Mouse (Mus musculus): ENCODE measurements around the gene Acat2. TPM values are rescaled to one million over a fixed set of nuclear protein-coding genes. Genes with fewer than 3 reads are reported as not detected.
A peak's percentile ranks its signal among the peaks of the same experiment; 100 is the strongest.

Gene Acat2
- polyA plus RNA-seq, 1 experiment from 2014 or later = 188 TPM

DNA sequence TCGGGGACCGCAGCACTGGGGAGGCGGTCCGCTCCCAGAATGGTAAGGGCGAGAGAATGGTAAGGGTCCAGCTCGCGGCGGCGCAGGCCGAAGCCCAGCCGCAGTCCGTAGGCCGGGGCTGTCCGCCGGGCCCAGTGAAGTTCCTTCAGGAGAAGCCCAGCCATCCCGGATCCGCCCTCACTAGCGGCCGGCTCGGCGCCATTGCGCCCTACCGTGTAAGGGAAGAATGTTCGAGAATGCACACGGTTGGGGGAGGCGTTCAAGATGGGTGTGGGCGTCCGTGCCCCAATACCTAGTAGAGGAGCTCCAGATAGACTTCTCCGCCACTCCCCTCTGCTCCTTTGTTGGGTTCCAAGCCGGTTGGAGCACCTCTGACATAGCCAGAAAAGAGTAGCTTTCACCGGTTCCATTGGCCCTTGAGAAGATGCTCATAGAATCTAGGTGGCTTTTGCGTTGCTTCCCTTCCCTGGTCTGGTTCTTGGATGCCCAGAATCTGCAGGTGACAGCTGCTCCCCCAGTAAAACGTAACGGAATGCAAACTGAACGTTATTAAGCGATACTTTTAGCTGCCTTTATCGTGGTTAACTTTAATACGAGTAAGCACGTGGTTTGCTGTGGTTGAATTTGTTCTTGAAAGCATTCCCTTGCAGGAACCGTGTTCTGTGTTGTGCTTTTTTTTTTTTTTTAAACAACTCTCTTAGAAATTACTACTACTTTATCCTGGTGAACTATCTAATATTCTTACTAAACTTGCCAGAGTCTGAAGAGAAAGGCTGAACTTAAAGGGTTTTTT is 43.8 kb downstream of the Acat2 start:
- peak; percentile 42 for ATAC-seq (ENCODE audit: low read depth)
- H3K4me2 ChIP-seq (ENCODE audit: low read depth, low read length) = peak overlapping the region; percentile 64
- 1% methylated on average over 40 of the region's 40 CpGs for WGBS
- peaks cover 12% of the 10 kb centered on the region; the same call in 1 of the 2 replicates for H3K4me1 ChIP-seq (ENCODE audit: control insufficient read depth, insufficient read depth, low read length)
- peaks cover 42% of the 10 kb centered on the region for H3K36me3 ChIP-seq (ENCODE audit: control insufficient read depth, insufficient read depth, low read length)
- H3K27me3 ChIP-seq (ENCODE audit: control insufficient read depth, insufficient read depth, low read length) = no peaks in the 10 kb centered on the region
- peak overlapping the region; percentile 96 for H3K9ac ChIP-seq (replicated peaks; ENCODE audit: low read depth, low read length)
- no peaks in the 10 kb centered on the region for H3K9me3 ChIP-seq (ENCODE audit: control insufficient read depth, low read length)
- peak overlapping the region; percentile 95 for H3K4me3 ChIP-seq (ENCODE audit: low read depth, low read length)
- peak overlapping the region; percentile 88 for H3K27ac ChIP-seq (ENCODE audit: low read depth, low read length)

GRCm38 (mm10) chr17:12915881-12916583 is 44.5 kb downstream of the Acat2 start, which contains the start of gene Mrpl18:
TSS of gene Mrpl18 (minus strand) at chr17:12916345.
- H3K36me3 ChIP-seq (ENCODE audit: control insufficient read depth, insufficient read depth, low read length) = peaks cover 40% of the 10 kb centered on the region
- no peaks in the 10 kb centered on the region for H3K9me3 ChIP-seq (ENCODE audit: control insufficient read depth, low read length)
- H3K4me2 ChIP-seq (ENCODE audit: low read depth, low read length) = peak within 1 kb of the TSS; percentile 85
- peak within 1 kb of the TSS; percentile 95 for H3K4me3 ChIP-seq (ENCODE audit: low read depth, low read length)
- WGBS = under 1% methylated on average over 56 of the region's 56 CpGs
- peak within 1 kb of the TSS; percentile 96 for H3K9ac ChIP-seq (replicated peaks; ENCODE audit: low read depth, low read length)
- peak within 1 kb of the TSS; percentile 88 for H3K27ac ChIP-seq (ENCODE audit: low read depth, low read length)
- ATAC-seq (ENCODE audit: low read depth) = peak; percentile 99
- peaks cover 12% of the 10 kb centered on the region; the same call in 1 of the 2 replicates for H3K4me1 ChIP-seq (ENCODE audit: control insufficient read depth, insufficient read depth, low read length)
- no peaks in the 10 kb centered on the region for H3K27me3 ChIP-seq (ENCODE audit: control insufficient read depth, insufficient read depth, low read length)

GRCm38 (mm10) chr17:12915488-12915880 is 45.1 kb downstream of the Acat2 start, which contains the start of gene Tcp1:
TSS of gene Tcp1 (plus strand) at chr17:12915701.
- Histone ChIP-seq H3K27me3 (ENCODE audit: control insufficient read depth, insufficient read depth, low read length) (no peaks in the 10 kb centered on the region), H3K9me3 (ENCODE audit: control insufficient read depth, low read length) (no peaks in the 10 kb centered on the region), H3K4me1 (ENCODE audit: control insufficient read depth, insufficient read depth, low read length) (peaks cover 12% of the 10 kb centered on the region; the same call in 1 of the 2 replicates), H3K36me3 (ENCODE audit: control insufficient read depth, insufficient read depth, low read length) (peaks cover 41% of the 10 kb centered on the region), H3K9ac (replicated peaks; ENCODE audit: low read depth, low read length) (peak within 1 kb of the TSS; percentile 96), H3K4me3 (ENCODE audit: low read depth, low read length) (peak within 1 kb of the TSS; percentile 95), H3K4me2 (ENCODE audit: low read depth, low read length) (peak within 1 kb of the TSS; percentile 85), H3K27ac (ENCODE audit: low read depth, low read length) (peak within 1 kb of the TSS; percentile 88)
- ATAC-seq (ENCODE audit: low read depth) = peak; percentile 12; the same call in 1 of the 2 replicates
- 3% methylated on average over 18 of the region's 18 CpGs for WGBS

DNA sequence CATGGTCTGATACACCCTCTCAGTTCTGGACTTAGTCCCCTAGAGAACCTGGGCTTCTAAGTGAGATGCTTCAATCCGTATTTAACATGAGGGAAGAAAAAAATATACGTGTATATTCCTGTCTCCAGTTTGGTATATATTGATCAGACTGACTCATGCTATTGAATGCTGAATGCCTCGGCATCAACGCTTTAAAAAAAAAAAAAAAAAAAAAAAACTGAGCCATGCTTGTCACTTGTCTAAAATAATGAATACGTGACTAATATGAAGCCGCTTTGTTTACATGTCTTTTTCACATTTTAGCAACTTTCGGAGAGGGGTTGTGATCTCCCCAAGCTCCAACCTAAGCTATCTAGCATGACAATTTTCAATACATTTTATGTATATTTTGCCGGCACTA is 50.2 kb downstream of the Acat2 start:
- H3K27me3 ChIP-seq (ENCODE audit: control insufficient read depth, insufficient read depth, low read length) = no peaks in the 10 kb centered on the region
- H3K4me2 ChIP-seq (ENCODE audit: low read depth, low read length) = no peak overlapping the region
- H3K27ac ChIP-seq (ENCODE audit: low read depth, low read length) = no peak overlapping the region
- no peak overlapping the region for H3K9ac ChIP-seq (replicated peaks; ENCODE audit: low read depth, low read length)
- H3K4me1 ChIP-seq (ENCODE audit: control insufficient read depth, insufficient read depth, low read length) = peaks cover 7% of the 10 kb centered on the region; the same call in 1 of the 2 replicates
- no peaks in the 10 kb centered on the region for H3K9me3 ChIP-seq (ENCODE audit: control insufficient read depth, low read length)
- 90% methylated on average over 8 of the region's 8 CpGs for WGBS
- H3K36me3 ChIP-seq (ENCODE audit: control insufficient read depth, insufficient read depth, low read length) = peaks cover 24% of the 10 kb centered on the region; the same call in 1 of the 2 replicates
- no peak for ATAC-seq (ENCODE audit: low read depth)
- H3K4me3 ChIP-seq (ENCODE audit: low read depth, low read length) = no peak overlapping the region

DNA sequence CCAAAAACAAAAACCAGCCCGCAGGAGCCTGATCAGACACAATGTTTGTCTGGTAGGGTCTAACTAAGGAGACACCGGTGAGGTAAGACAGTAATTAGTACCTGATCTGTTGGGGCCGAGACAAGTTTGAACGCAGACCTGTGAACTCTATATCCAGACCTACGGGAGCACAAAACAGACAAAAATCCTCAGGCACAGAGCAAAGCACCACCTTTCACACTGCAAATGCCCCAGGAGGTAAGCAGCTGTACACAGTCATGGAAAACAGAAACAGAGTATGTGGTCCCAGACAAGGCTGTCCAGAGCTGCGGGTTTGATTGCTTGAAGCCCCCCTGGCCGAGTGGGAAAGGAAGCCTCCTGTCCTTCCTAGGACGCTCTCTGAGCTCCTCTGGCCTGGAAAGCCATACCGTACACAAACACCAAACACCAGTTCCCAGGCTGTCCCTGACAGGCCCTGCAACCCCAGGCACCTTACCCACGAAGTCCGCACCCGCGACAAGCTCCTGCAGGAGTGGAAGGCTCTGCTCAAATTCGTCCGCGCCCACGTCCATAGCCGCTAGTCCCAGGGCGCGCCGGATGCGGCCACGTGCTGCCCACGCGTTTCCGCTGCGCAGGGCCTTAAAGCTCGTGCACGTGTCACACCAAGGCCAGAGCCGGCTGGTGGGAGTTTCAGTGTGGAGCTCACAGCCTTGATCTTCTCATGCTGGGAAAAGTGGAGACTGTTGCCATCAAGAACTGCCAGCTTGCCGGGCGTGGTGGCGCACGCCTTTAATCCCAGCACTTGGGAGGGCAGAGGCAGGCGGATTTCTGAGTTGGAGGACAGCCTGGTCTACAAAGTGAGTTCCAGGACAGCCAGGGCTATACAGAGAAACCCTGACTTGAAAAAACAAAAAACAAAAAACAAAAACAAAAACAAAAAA is 50.9 kb downstream of the Acat2 start, which contains the start of gene Pnldc1:
Gene Pnldc1 (minus strand): TSS at position 870 of the 920 bp plus-strand sequence.
- Histone ChIP-seq H3K27ac (ENCODE audit: low read depth, low read length) (no peak within 1 kb of the TSS), H3K4me3 (ENCODE audit: low read depth, low read length) (no peak within 1 kb of the TSS), H3K4me2 (ENCODE audit: low read depth, low read length) (no peak within 1 kb of the TSS), H3K36me3 (ENCODE audit: control insufficient read depth, insufficient read depth, low read length) (peaks cover 31% of the 10 kb centered on the region; the same call in 1 of the 2 replicates), H3K9ac (replicated peaks; ENCODE audit: low read depth, low read length) (no peak within 1 kb of the TSS), H3K9me3 (ENCODE audit: control insufficient read depth, low read length) (no peaks in the 10 kb centered on the region), H3K4me1 (ENCODE audit: control insufficient read depth, insufficient read depth, low read length) (no peaks in the 10 kb centered on the region; the same call in 1 of the 2 replicates), H3K27me3 (ENCODE audit: control insufficient read depth, insufficient read depth, low read length) (no peaks in the 10 kb centered on the region)
- ATAC-seq (ENCODE audit: low read depth) = no peak
- 84% methylated on average over 35 of the region's 35 CpGs for WGBS

DNA sequence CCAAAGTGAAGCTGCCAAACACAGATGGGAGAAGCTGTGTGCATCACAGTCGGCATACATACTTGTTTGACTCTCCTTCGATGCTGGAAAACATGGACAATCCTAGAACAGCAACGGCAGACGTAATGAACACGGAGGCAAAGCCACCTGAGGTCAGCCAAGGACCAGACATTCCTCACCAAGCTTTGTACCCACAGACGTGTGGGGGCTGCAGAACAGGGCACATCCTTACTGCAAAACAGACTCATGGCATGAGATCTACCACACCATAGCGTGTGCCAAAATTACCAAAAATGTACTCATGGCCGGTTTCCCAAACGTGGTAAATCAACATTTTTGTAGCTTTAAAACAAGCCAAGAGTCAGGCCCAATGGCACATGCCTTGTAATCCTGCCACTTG is 54.1 kb downstream of the Acat2 start:
- H3K36me3 ChIP-seq (ENCODE audit: control insufficient read depth, insufficient read depth, low read length) = peaks cover 16% of the 10 kb centered on the region; the same call in 1 of the 2 replicates

DNA sequence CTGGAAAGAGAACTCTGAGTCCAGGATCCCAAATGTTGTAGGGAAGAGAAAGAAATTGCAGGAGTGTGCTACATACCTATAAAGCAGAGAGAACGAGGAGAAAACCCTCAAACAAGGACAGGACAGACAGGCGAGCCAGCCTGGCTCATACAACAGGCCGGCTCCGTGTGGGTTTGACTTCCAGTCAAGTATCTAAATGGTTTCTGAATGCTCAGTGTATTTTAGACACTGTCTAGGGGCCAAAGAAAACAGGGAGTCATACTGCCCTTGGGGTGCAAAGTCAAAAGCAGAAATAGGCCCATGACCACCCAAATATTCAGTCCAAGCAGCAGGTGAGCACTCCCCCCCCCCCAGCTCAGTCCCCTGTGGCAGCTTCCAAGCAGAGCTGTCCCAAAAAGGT is 54.7 kb downstream of the Acat2 start:
- no peaks in the 10 kb centered on the region for H3K27me3 ChIP-seq (ENCODE audit: control insufficient read depth, insufficient read depth, low read length)
- H3K9me3 ChIP-seq (ENCODE audit: control insufficient read depth, low read length) = no peaks in the 10 kb centered on the region
- H3K27ac ChIP-seq (ENCODE audit: low read depth, low read length) = no peak overlapping the region
- no peaks in the 10 kb centered on the region for H3K4me1 ChIP-seq (ENCODE audit: control insufficient read depth, insufficient read depth, low read length)
- H3K36me3 ChIP-seq (ENCODE audit: control insufficient read depth, insufficient read depth, low read length) = peaks cover 10% of the 10 kb centered on the region; the same call in 1 of the 2 replicates
- WGBS = 86% methylated on average over 4 of the region's 4 CpGs
- no peak for ATAC-seq (ENCODE audit: low read depth)
- H3K4me3 ChIP-seq (ENCODE audit: low read depth, low read length) = no peak overlapping the region
- no peak overlapping the region for H3K9ac ChIP-seq (replicated peaks; ENCODE audit: low read depth, low read length)
- no peak overlapping the region for H3K4me2 ChIP-seq (ENCODE audit: low read depth, low read length)

More for the DNA sequence above, 54.1 kb downstream of the Acat2 start:
- H3K9me3 ChIP-seq (ENCODE audit: control insufficient read depth, low read length) = no peaks in the 10 kb centered on the region
- no peaks in the 10 kb centered on the region for H3K27me3 ChIP-seq (ENCODE audit: control insufficient read depth, insufficient read depth, low read length)
- 93% methylated on average over 9 of the region's 9 CpGs for WGBS
- H3K4me3 ChIP-seq (ENCODE audit: low read depth, low read length) = no peak overlapping the region
- H3K9ac ChIP-seq (replicated peaks; ENCODE audit: low read depth, low read length) = no peak overlapping the region
- H3K4me2 ChIP-seq (ENCODE audit: low read depth, low read length) = no peak overlapping the region
- ATAC-seq (ENCODE audit: low read depth) = no peak
- no peak overlapping the region for H3K27ac ChIP-seq (ENCODE audit: low read depth, low read length)
- no peaks in the 10 kb centered on the region for H3K4me1 ChIP-seq (ENCODE audit: control insufficient read depth, insufficient read depth, low read length)

- Histone ChIP-seq H3K9me3 (ENCODE audit: control insufficient read depth, low read length) (no peaks in the 10 kb centered on the region), H3K27ac (ENCODE audit: low read depth, low read length) (no peak overlapping the region), H3K4me2 (ENCODE audit: low read depth, low read length) (no peak overlapping the region), H3K9ac (replicated peaks; ENCODE audit: low read depth, low read length) (no peak overlapping the region), H3K27me3 (ENCODE audit: control insufficient read depth, insufficient read depth, low read length) (no peaks in the 10 kb centered on the region), H3K4me1 (ENCODE audit: control insufficient read depth, insufficient read depth, low read length) (no peaks in the 10 kb centered on the region), H3K4me3 (ENCODE audit: low read depth, low read length) (no peak overlapping the region), H3K36me3 (ENCODE audit: control insufficient read depth, insufficient read depth, low read length) (0 out of 2 replicates have a peak, but pooled peaks cover 6% of the 10 kb centered on the region)
- 77% methylated on average over 1 of the region's 1 CpGs for WGBS
- no peak for ATAC-seq (ENCODE audit: low read depth)
Measured at GRCm38 (mm10) chr17:12904349-12904748, 56.2 kb downstream of the Acat2 start.
